Mouse (Mus musculus) cerebellum, adult 2 months (tissue): ENCODE results near the gene Car6. TPM values are rescaled to one million over a fixed set of nuclear protein-coding genes. Genes with fewer than 3 reads are reported as not detected.

ENCODE experiments used
- DNase-seq, 2 experiments: peaks; one replicate each; pipeline ENCODE4 v3.0.0; 2021
- H3K27ac ChIP-seq: fragments of 200-500 bp; 2 replicates; pipeline ENCODE4 v1.5.1; 2012; ENCODE audit warnings: low read length, control low read depth, inconsistent platforms; ENCODE audit not compliant: insufficient read depth
- H3K27me3 ChIP-seq: fragments of 200-500 bp; 2 replicates; pipeline ENCODE4 v1.6.1; 2012; ENCODE audit warnings: inconsistent platforms, mild to moderate bottlenecking, low read length, moderate library complexity; ENCODE audit not compliant: control insufficient read depth, insufficient read depth
- H3K4me1 ChIP-seq: fragments of 200-500 bp; 2 replicates; pipeline ENCODE4 v1.6.1; 2011; ENCODE audit warnings: low read length; ENCODE audit not compliant: control insufficient read depth, insufficient read depth
- H3K4me3 ChIP-seq: fragments of 200-500 bp; replicated peaks from 2 replicates; pipeline ENCODE3; 2011; ENCODE audit warnings: mild to moderate bottlenecking, low read depth, low read length, control low read depth; ENCODE audit not compliant: insufficient read depth
- CTCF ChIP-seq: fragments of 200-500 bp; IDR thresholded peaks from 2 replicates; pipeline ENCODE4 v1.5.1; 2011; ENCODE audit warnings: low read depth, mild to moderate bottlenecking, control low read depth, low read length, moderate library complexity, borderline replicate concordance; ENCODE audit not compliant: insufficient read depth
- POLR2A ChIP-seq: fragments of 200-500 bp; IDR thresholded peaks from 2 replicates; pipeline ENCODE4 v1.6.1; 2011; ENCODE audit warnings: low read length, control low read depth, borderline replicate concordance; ENCODE audit not compliant: insufficient read depth
- WGBS: fragments of 180-500 bp; shearing (Covaris S2); methylation state at CpG from one replicate; pipeline ENCODE4 v1.1.7; 2018; 5-methylcytosine and 5-hydroxymethylcytosine counted together
- polyA plus RNA-seq: library from polyadenylated mRNA; depleted of rRNA; stranded (reverse); fragments of >200 nt; gene quantifications from 2 replicates; pipeline ENCODE4 v1.2.3, GENCODE M21; 2012

The Car6 gene
- polyA plus RNA-seq, 1 experiment: not detected

GRCm38 (mm10) chr4:150235585-150235984 lies 34.5 kb upstream of the Car6 start:
- DNase-seq: no peak
- no peak overlapping the region for H3K4me3 ChIP-seq
- no peak overlapping the region for H3K27ac ChIP-seq
- peaks cover 25% of the 10 kb centered on the region for H3K4me1 ChIP-seq
- WGBS: 92% methylated on average over 4 of the region's 4 CpGs
- no peaks in the 10 kb centered on the region for H3K27me3 ChIP-seq
- no peak for TF ChIP-seq CTCF
- TF ChIP-seq POLR2A: no peak

GRCm38 (mm10) chr4:150234599-150235327 lies 33.6 kb upstream of the Car6 start:
- Histone ChIP-seq H3K4me3 (no peak overlapping the region), H3K4me1 (peaks cover 27% of the 10 kb centered on the region), H3K27me3 (no peaks in the 10 kb centered on the region), H3K27ac (no peak overlapping the region)
- DNase-seq: no peak
- TF ChIP-seq POLR2A: no peak
- TF ChIP-seq CTCF: no peak
- WGBS: 78% methylated on average over 8 of the region's 8 CpGs

- no peaks in the 10 kb centered on the region for H3K27me3 ChIP-seq
- TF ChIP-seq POLR2A (no peak), CTCF (no peak)
- no peak overlapping the region for H3K4me3 ChIP-seq
- DNase-seq: peak; percentile 76 to 86
- WGBS: 30% methylated on average over 8 of the region's 8 CpGs
- H3K27ac ChIP-seq: no peak overlapping the region
- peaks cover 34% of the 10 kb centered on the region for H3K4me1 ChIP-seq
Measured at GRCm38 (mm10) chr4:150231871-150232270, 30.7 kb upstream of the Car6 start.

- no peak overlapping the region for H3K27ac ChIP-seq
Measured at GRCm38 (mm10) chr4:150230460-150231407, 29.6 kb upstream of the Car6 start.

GRCm38 (mm10) chr4:150229747-150230390 lies 28.7 kb upstream of the Car6 start:
- TF ChIP-seq POLR2A: no peak
- TF ChIP-seq CTCF: no peak
- Histone ChIP-seq H3K4me1 (peaks cover 37% of the 10 kb centered on the region), H3K27me3 (no peaks in the 10 kb centered on the region), H3K4me3 (no peak overlapping the region), H3K27ac (no peak overlapping the region)
- DNase-seq: no peak
- WGBS: 43% methylated on average over 11 of the region's 15 CpGs

More at GRCm38 (mm10) chr4:150230460-150231407, 29.6 kb upstream of the Car6 start:
- TF ChIP-seq CTCF (no peak), POLR2A (no peak)
- DNase-seq: peak; percentile 50 to 59
- H3K4me3 ChIP-seq: no peak overlapping the region
- 29% methylated on average over 21 of the region's 21 CpGs for WGBS
- peaks cover 37% of the 10 kb centered on the region for H3K4me1 ChIP-seq
- H3K27me3 ChIP-seq: no peaks in the 10 kb centered on the region

GRCm38 (mm10) chr4:150228581-150229348 lies 27.6 kb upstream of the Car6 start:
- no peak for DNase-seq
- WGBS: 80% methylated on average over 7 of the region's 7 CpGs
- no peak overlapping the region for H3K27ac ChIP-seq
- H3K4me3 ChIP-seq: no peak overlapping the region
- H3K27me3 ChIP-seq: no peaks in the 10 kb centered on the region
- TF ChIP-seq POLR2A: no peak
- peaks cover 37% of the 10 kb centered on the region for H3K4me1 ChIP-seq

GRCm38 (mm10) chr4:150226818-150227688 lies 25.9 kb upstream of the Car6 start:
- H3K27ac ChIP-seq: peak overlapping the region; percentile 61; the same call in 1 of the 2 replicates
- WGBS: 20% methylated on average over 7 of the region's 7 CpGs

More at GRCm38 (mm10) chr4:150226818-150227688, 25.9 kb upstream of the Car6 start:
- H3K27me3 ChIP-seq: no peaks in the 10 kb centered on the region
- no peak overlapping the region for H3K4me3 ChIP-seq
- TF ChIP-seq POLR2A (no peak), CTCF (no peak)
- DNase-seq: peak; percentile 90 to 98
- H3K4me1 ChIP-seq: peaks cover 31% of the 10 kb centered on the region
